Comparison of ENCODE assay signal across 23 mouse cellular contexts in genomic region chr16:10919856-10920255, GRCm38 (mm10).
A peak's percentile ranks its signal among the peaks of the same experiment; 100 is the strongest.
DNase-seq lines count a peak whose midpoint lies in the region; ATAC-seq and TF ChIP-seq lines count a peak whose summit lies in the region.
"Had no signal": no experiment of that assay in that cellular context is flagged by ENCODE, and none has a peak within 500 bp of the region (broad histone marks: within the 10 kb centered on the region; RNA-seq: fewer than 3 reads in every experiment).

No protein-coding gene starts in this region.

- no peak overlapping the region for H3K9ac ChIP-seq in heart, embryonic 15.5 days
- H3K9ac ChIP-seq in heart, adult 2 months (ENCODE audit: low read depth, low read length): no peak overlapping the region
- H3K9ac ChIP-seq: hindbrain, embryonic 15.5 days; limb, embryonic 12.5 days; liver, embryonic 13.5 days had no signal

- no peaks in the 10 kb centered on the region for H3K9me3 ChIP-seq in heart, embryonic 15.5 days (replicated peaks)
- H3K9me3 ChIP-seq: hindbrain, embryonic 15.5 days; limb, embryonic 12.5 days; liver, embryonic 13.5 days; megakaryocyte, embryonic 14.5 days had no signal

- TF ChIP-seq POLR2A in heart, adult 2 months (IDR thresholded peaks at IDR 0.05; ENCODE audit: insufficient read depth, low read depth, low read length): no peak

- no peaks in the 10 kb centered on the region for H3K36me3 ChIP-seq in heart, embryonic 15.5 days
- no peaks in the 10 kb centered on the region for H3K36me3 ChIP-seq in heart, adult 2 months (ENCODE audit: control insufficient read depth, insufficient read depth, low read length)
- H3K36me3 ChIP-seq: hindbrain, embryonic 15.5 days; limb, embryonic 12.5 days; liver, embryonic 13.5 days had no signal

- peak; percentile 73 for ATAC-seq in heart, embryonic 15.5 days (replicated peaks; ENCODE audit: insufficient number of reproducible peaks, insufficient read depth, low FRiP score, low read depth)
- ATAC-seq in activated CD4-positive, CD25-positive, alpha-beta regulatory T cell, adult 4 months: no peak
- ATAC-seq: intestine, embryonic 16.5 days; lung, postnatal 0 days; midbrain, embryonic 16.5 days; Patski had no signal

- H3K79me2 ChIP-seq in heart, adult 2 months (replicated peaks; ENCODE audit: control insufficient read depth, insufficient read depth, low read length): no peaks in the 10 kb centered on the region

- no peak overlapping the region for H3K4me3 ChIP-seq in heart, embryonic 15.5 days
- no peak overlapping the region for H3K4me3 ChIP-seq in heart, adult 2 months
- H3K4me3 ChIP-seq: gastrocnemius, adult 2 months; hindbrain, embryonic 15.5 days; left cerebral cortex, adult 2 months; limb, embryonic 12.5 days; liver, embryonic 13.5 days; megakaryocyte, embryonic 14.5 days had no signal

- intact Hi-C loops in heart, adult 2 months (cut with DNase I): no loop called here
- intact Hi-C loops in left cerebral cortex, postnatal 4 days (cut with DNase I): no loop called here
- intact Hi-C loops in left cerebral cortex, postnatal 10 days (cut with DNase I): no loop called here

- peak; percentile 44 for DNase-seq in adrenal gland, postnatal 14 days
- DNase-seq in adrenal gland, adult (ENCODE audit: inconsistent age in 2 of 2, low spot score in 1 of 2): no peak
- no peak for DNase-seq in heart, adult 2 months
- DNase-seq in left cerebral cortex, postnatal 4 days: peak; percentile 14
- DNase-seq in left cerebral cortex, postnatal 10 days (ENCODE audit: extremely low spot score in 1 of 2, low spot score in 2 of 2): no peak
- DNase-seq in MN1 (ENCODE audit: low spot score): peak; percentile 86
- DNase-seq: adrenal gland, postnatal 36 days; cerebellum, adult 18-20 months; cerebellum, postnatal 36 days; gastrocnemius, adult 2 months; layer of hippocampus, adult 9-11 months; liver, embryonic 13.5 days; right cerebral cortex, postnatal 25 days had no signal

- H3K27me3 ChIP-seq in heart, embryonic 15.5 days: no peaks in the 10 kb centered on the region
- no peaks in the 10 kb centered on the region for H3K27me3 ChIP-seq in heart, adult 2 months (ENCODE audit: control insufficient read depth, insufficient read depth, low read length)
- H3K27me3 ChIP-seq: hindbrain, embryonic 15.5 days; limb, embryonic 12.5 days; liver, embryonic 13.5 days; Patski had no signal

- no peak overlapping the region; the same call in 1 of the 2 replicates for H3K27ac ChIP-seq in heart, embryonic 15.5 days
- no peak overlapping the region for H3K27ac ChIP-seq in heart, adult 2 months
- H3K27ac ChIP-seq: gastrocnemius, adult 2 months; hindbrain, embryonic 15.5 days; left cerebral cortex, adult 2 months; limb, embryonic 12.5 days; liver, embryonic 13.5 days had no signal

- H3K4me1 ChIP-seq in heart, embryonic 15.5 days (replicated peaks): peaks cover 12% of the 10 kb centered on the region
- no peaks in the 10 kb centered on the region for H3K4me1 ChIP-seq in heart, adult 2 months (ENCODE audit: control insufficient read depth, insufficient read depth, low read length)
- H3K4me1 ChIP-seq: hindbrain, embryonic 15.5 days; liver, embryonic 13.5 days had no signal

- H3K4me2 ChIP-seq in heart, embryonic 15.5 days: no peak overlapping the region
- H3K4me2 ChIP-seq: hindbrain, embryonic 15.5 days; limb, embryonic 12.5 days; liver, embryonic 13.5 days had no signal

- no peak for TF ChIP-seq EP300 in heart, adult 2 months (IDR thresholded peaks at IDR 0.05; ENCODE audit: insufficient read depth, low read depth, low read length)

- TF ChIP-seq CTCF in heart, adult 2 months (IDR thresholded peaks at IDR 0.05): no peak

Comparison
In these comparisons a context has a peak if more than half of its experiments do, and no peak if none do; other contexts are left out.
1. DNase-seq: peak in adrenal gland, postnatal 14 days (single experiment), left cerebral cortex, postnatal 4 days (single experiment) and MN1 (single experiment); none in adrenal gland, adult (0 of 2), heart, adult 2 months (0 of 2) and left cerebral cortex, postnatal 10 days (0 of 2).